Mouse (Mus musculus) liver, postnatal 0 days (tissue): ENCODE data around the gene Btnl2. TPM values are rescaled to one million over a fixed set of nuclear protein-coding genes. Genes with fewer than 3 reads are reported as not detected.

ENCODE experiments used
- ATAC-seq: fragments of 200-750 bp; cut with Nextera tagmentation; 2 replicates; pipeline ENCODE4 v1.8.0; 2017; ENCODE audit warnings: mild to moderate bottlenecking, moderate library complexity
- DNase-seq: peaks from one replicate; pipeline ENCODE4 v3.0.0-alpha.2; 2016
- H3K27ac ChIP-seq: fragments of 300-500 bp; sonication (generic); 2 replicates; pipeline ENCODE4 v1.5.1; 2014; ENCODE audit warnings: antibody characterized with exemption, moderate library complexity, mild to moderate bottlenecking, low read depth
- H3K27me3 ChIP-seq: fragments of 300-500 bp; sonication (generic); 2 replicates; pipeline ENCODE4 v1.6.1; 2014; ENCODE audit warnings: low read length, control low read depth, mixed read lengths; ENCODE audit not compliant: insufficient read depth
- H3K36me3 ChIP-seq: fragments of 300-500 bp; sonication (generic); replicated peaks from 2 replicates; pipeline ENCODE4 v1.6.1; 2014; ENCODE audit warnings: mild to moderate bottlenecking, control low read depth, low read length, moderate library complexity, mixed read lengths; ENCODE audit not compliant: insufficient read depth
- H3K4me1 ChIP-seq: fragments of 300-500 bp; sonication (generic); 2 replicates; pipeline ENCODE4 v1.6.1; 2014; ENCODE audit warnings: antibody characterized with exemption, mild to moderate bottlenecking, control low read depth; ENCODE audit not compliant: insufficient read depth
- H3K4me2 ChIP-seq: fragments of 300-500 bp; sonication (generic); 2 replicates; pipeline ENCODE4 v1.6.1; 2014; ENCODE audit warnings: low read depth, mild to moderate bottlenecking, low read length, moderate library complexity, mixed read lengths
- H3K4me3 ChIP-seq: fragments of 300-500 bp; sonication (generic); 2 replicates; pipeline ENCODE4 v1.5.1; 2014; ENCODE audit warnings: low read depth, low read length
- H3K9ac ChIP-seq: fragments of 300-500 bp; sonication (generic); replicated peaks from 2 replicates; pipeline ENCODE4 v1.6.1; 2014; ENCODE audit warnings: mild to moderate bottlenecking, moderate library complexity
- H3K9me3 ChIP-seq: fragments of 300-500 bp; sonication (generic); 2 replicates; pipeline ENCODE4 v1.6.1; 2016; ENCODE audit warnings: mild to moderate bottlenecking, control low read depth, low read length, mixed read lengths
- CTCF ChIP-seq: sonication (generic); IDR thresholded peaks from 2 replicates; pipeline ENCODE4 v1.5.1; 2016; ENCODE audit warnings: antibody characterized with exemption, low read depth
- EP300 ChIP-seq: IDR thresholded peaks from 2 replicates; pipeline ENCODE4 v1.6.1; 2016; ENCODE audit warnings: antibody characterized with exemption, low read depth, mild to moderate bottlenecking
- WGBS: fragments of 180-500 bp; shearing (Covaris S2); extraction: QIAGEN DNeasy Blood & Tissue Kit; methylation state at CpG from one replicate; pipeline ENCODE4 v1.1.7; 2014; ENCODE audit not compliant: insufficient replicate concordance; 5-methylcytosine and 5-hydroxymethylcytosine counted together
- polyA plus RNA-seq: library from polyadenylated mRNA; unstranded; fragments of >200 nt; fragmentation: Nextera tagmentation; extraction: Ambion mirVana; gene quantifications from 2 replicates; pipeline ENCODE4 v1.2.1, GENCODE M21; 2015

The Btnl2 gene
- polyA plus RNA-seq, 1 experiment from 2014 or later = not detected

GRCm38 (mm10) chr17:34344882-34345281, 9.7 kb upstream of the Btnl2 start:
- H3K27ac ChIP-seq = no peak overlapping the region
- DNase-seq (no peak), ATAC-seq (no peak)
- TF ChIP-seq EP300 (no peak), CTCF (no peak)
- H3K27me3 ChIP-seq = peaks cover 3% of the 10 kb centered on the region; the same call in 1 of the 2 replicates
- no peak overlapping the region for H3K4me2 ChIP-seq
- no peaks in the 10 kb centered on the region for H3K9me3 ChIP-seq
- no peak overlapping the region for H3K9ac ChIP-seq
- no peaks in the 10 kb centered on the region for H3K4me1 ChIP-seq
- 73% methylated on average over 4 of the region's 4 CpGs for WGBS
- H3K4me3 ChIP-seq = no peak overlapping the region
- H3K36me3 ChIP-seq = no peaks in the 10 kb centered on the region

DNA sequence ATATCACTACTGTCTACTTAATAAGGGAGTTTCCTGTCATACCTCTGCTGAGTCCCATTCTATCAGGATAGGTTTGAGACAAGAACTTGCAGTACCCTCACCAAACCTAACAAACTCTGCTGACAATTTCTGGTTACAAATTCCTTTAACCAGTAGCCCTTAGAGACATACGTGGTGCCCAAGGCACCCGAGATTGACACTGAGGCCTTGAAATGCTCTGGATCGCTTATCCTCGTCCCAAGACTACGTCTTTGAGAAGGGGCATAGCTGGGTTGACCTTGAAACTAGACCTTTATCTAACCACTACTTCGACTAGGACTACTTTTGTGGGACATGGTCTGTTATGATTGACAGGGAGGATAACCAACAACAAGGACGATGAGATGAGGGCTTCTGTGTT, 9.1 kb upstream of the Btnl2 start:
- no peak overlapping the region for H3K4me2 ChIP-seq
- H3K9ac ChIP-seq = no peak overlapping the region
- H3K27ac ChIP-seq = no peak overlapping the region
- peaks cover 4% of the 10 kb centered on the region; the same call in 1 of the 2 replicates for H3K27me3 ChIP-seq
- H3K36me3 ChIP-seq = no peaks in the 10 kb centered on the region
- H3K4me1 ChIP-seq = no peaks in the 10 kb centered on the region
- WGBS = 70% methylated on average over 7 of the region's 7 CpGs
- H3K4me3 ChIP-seq = no peak overlapping the region
- TF ChIP-seq EP300 = no peak
- H3K9me3 ChIP-seq = no peaks in the 10 kb centered on the region
- no peak for DNase-seq
- no peak for ATAC-seq

DNA sequence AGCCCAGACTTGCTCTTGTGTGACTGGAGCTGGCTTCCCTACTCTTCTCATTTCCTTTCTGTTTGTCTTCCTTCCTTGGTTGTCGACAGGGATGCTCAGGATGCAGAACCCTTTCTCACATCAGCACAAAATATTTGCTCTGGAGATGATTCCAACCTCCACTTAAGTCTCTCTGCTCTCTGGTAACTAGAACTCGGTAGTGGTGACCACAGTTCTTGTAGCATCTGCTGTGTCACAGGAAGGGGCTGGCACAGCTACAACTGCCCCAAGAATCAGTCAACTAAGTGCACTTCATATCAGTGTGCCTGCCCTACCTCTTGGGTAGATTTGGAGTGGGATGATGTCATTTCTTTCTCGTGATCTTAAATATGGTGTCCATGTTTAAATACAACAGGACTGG, 8.6 kb upstream of the Btnl2 start:
- 33% methylated on average over 3 of the region's 3 CpGs for WGBS
- H3K4me3 ChIP-seq = no peak overlapping the region
- no peak overlapping the region for H3K9ac ChIP-seq
- H3K36me3 ChIP-seq = no peaks in the 10 kb centered on the region
- DNase-seq (no peak), ATAC-seq (no peak)
- no peak overlapping the region for H3K27ac ChIP-seq
- H3K9me3 ChIP-seq = no peaks in the 10 kb centered on the region
- no peaks in the 10 kb centered on the region for H3K4me1 ChIP-seq
- H3K27me3 ChIP-seq = peaks cover 4% of the 10 kb centered on the region; the same call in 1 of the 2 replicates
- TF ChIP-seq EP300 = no peak
- no peak for TF ChIP-seq CTCF
- H3K4me2 ChIP-seq = no peak overlapping the region

DNA sequence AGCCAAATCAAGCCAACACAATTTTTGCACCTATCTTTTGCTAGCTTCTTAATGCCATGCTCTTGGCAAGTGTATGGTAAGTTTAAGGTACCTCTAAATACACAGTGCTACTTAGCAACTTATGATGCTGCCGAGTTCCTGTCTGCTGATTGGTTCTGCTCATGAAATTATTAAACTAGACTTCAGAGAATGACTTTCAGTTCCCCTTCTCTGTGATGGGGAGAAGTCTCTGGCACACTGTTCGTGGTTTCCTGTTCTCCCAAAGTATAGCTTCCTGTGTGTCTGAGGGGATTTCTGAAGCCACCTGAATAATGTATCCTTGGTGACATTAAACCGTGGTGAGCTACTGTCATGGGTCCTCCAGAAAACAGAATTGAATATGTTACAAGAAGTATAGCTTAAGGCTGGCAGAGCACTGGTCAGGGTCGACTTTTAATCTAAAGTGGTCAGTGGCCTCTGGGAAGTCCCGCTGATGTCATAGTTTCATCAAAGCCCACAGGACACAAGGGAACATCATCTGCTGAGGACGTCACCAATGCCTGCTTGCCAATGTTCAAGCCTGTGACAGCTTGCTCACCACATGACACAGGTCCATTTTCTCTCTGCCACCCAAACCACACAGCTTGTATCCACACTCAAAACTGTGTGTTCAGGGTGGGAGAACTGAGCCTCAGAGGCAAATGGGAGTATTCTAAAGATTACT, 6.9 kb upstream of the Btnl2 start:
- no peak overlapping the region for H3K4me3 ChIP-seq
- no peaks in the 10 kb centered on the region for H3K4me1 ChIP-seq
- 25% methylated on average over 6 of the region's 6 CpGs for WGBS
- TF ChIP-seq CTCF = no peak
- TF ChIP-seq EP300 = no peak
- H3K9me3 ChIP-seq = no peaks in the 10 kb centered on the region
- H3K27me3 ChIP-seq = peaks cover 4% of the 10 kb centered on the region; the same call in 1 of the 2 replicates
- no peak overlapping the region for H3K4me2 ChIP-seq
- ATAC-seq (peak; percentile 57; the same call in 1 of the 2 replicates), DNase-seq (peak; percentile 62)
- no peak overlapping the region for H3K27ac ChIP-seq
- H3K36me3 ChIP-seq = no peaks in the 10 kb centered on the region
- no peak overlapping the region for H3K9ac ChIP-seq

DNA sequence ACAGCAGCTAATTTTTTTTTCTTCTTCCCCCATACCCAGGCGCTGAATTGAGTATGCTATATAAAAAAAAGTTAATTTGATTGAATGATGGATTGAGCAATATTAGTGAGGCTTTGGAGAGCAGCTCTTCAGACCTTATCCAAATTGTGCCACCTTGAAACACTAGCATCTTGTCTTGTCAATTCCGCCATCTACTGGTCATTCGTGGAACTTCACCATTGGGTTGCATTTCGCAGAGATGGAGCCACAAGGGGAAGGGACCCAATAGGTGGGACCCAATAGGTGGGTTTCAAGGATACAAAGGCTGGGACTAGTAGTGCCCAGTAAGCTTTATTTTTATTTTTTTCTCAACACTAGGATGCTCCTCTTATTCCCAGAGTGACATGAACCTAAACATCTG, 5.2 kb upstream of the Btnl2 start:
- TF ChIP-seq CTCF (peak; percentile 92), EP300 (no peak)
- no peak overlapping the region for H3K4me2 ChIP-seq
- no peak overlapping the region for H3K9ac ChIP-seq
- ATAC-seq (no peak), DNase-seq (peak; percentile 83)
- H3K27me3 ChIP-seq = peaks cover 4% of the 10 kb centered on the region; the same call in 1 of the 2 replicates
- H3K9me3 ChIP-seq = no peaks in the 10 kb centered on the region
- no peaks in the 10 kb centered on the region for H3K36me3 ChIP-seq
- no peak overlapping the region for H3K4me3 ChIP-seq
- 0% methylated on average over 4 of the region's 4 CpGs for WGBS
- H3K27ac ChIP-seq = no peak overlapping the region
- H3K4me1 ChIP-seq = peaks cover 1% of the 10 kb centered on the region

DNA sequence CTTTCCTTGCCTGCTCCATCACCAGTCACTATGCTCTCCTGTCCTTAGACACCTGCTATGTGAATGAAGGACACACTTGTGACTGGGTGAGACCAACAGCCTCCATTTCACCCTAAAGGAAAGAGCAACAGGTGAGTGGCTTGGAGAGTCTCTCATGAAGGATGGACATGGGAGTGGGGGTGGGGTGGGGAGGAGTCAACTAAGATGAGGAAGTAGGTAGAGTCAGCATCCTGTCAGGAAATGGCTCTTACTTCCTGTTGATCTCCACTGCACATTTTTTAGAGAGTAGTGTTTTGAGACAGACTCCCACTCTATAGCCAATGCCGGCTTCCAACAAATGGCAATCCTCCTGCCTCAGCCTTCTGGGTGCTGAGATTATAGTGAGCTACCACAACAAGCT, 318 bp downstream of the Btnl2 start:
- DNase-seq = peak; percentile 40
- ATAC-seq = 0 out of 2 replicates have a peak, but pooled peaks have one; percentile 25
- Histone ChIP-seq H3K36me3 (no peaks in the 10 kb centered on the region), H3K9me3 (no peaks in the 10 kb centered on the region), H3K27ac (peak overlapping the region; percentile 70), H3K27me3 (peaks cover under 1% of the 10 kb centered on the region; the same call in 1 of the 2 replicates), H3K4me1 (peaks cover 11% of the 10 kb centered on the region), H3K4me3 (no peak overlapping the region), H3K4me2 (peak overlapping the region; percentile 11; the same call in 1 of the 2 replicates), H3K9ac (no peak overlapping the region)
- WGBS = 21% methylated on average over 1 of the region's 1 CpGs
- TF ChIP-seq EP300 (no peak), CTCF (no peak)
